Mouse (Mus musculus) small intestine, adult 2 months (tissue): ENCODE results near the gene Pappa. TPM values are rescaled to one million over a fixed set of nuclear protein-coding genes. Genes with fewer than 3 reads are reported as not detected.

Source experiments
- H3K27ac ChIP-seq: fragments of 200-500 bp; 2 replicates; pipeline ENCODE4 v1.5.1; 2012; ENCODE audit warnings: low read depth, low read length, control low read depth, inconsistent platforms; ENCODE audit not compliant: insufficient read depth
- H3K27me3 ChIP-seq: fragments of 200-500 bp; 2 replicates; pipeline ENCODE4 v1.6.1; 2012; ENCODE audit warnings: mild to moderate bottlenecking, moderate library complexity, low read length, inconsistent platforms; ENCODE audit not compliant: control insufficient read depth, insufficient read depth
- H3K36me3 ChIP-seq: fragments of 200-500 bp; 2 replicates; pipeline ENCODE4 v1.6.1; 2012; ENCODE audit warnings: mild to moderate bottlenecking, low read length, control low read depth, inconsistent platforms; ENCODE audit not compliant: control insufficient read depth, insufficient read depth
- H3K4me1 ChIP-seq: fragments of 200-500 bp; 2 replicates; pipeline ENCODE4 v1.6.1; 2012; ENCODE audit warnings: low read length, inconsistent platforms, mixed read lengths; ENCODE audit not compliant: control insufficient read depth, insufficient read depth, insufficient read length
- H3K4me3 ChIP-seq: fragments of 200-500 bp; 2 replicates; pipeline ENCODE4 v1.5.1; 2012; ENCODE audit warnings: low read depth, mild to moderate bottlenecking, control low read depth, inconsistent platforms, low read length, moderate library complexity
- CTCF ChIP-seq: fragments of 200-500 bp; IDR thresholded peaks from 2 replicates; pipeline ENCODE4 v1.5.1; 2012; ENCODE audit warnings: low read depth, mild to moderate bottlenecking, control low read depth, inconsistent platforms, low read length, moderate library complexity, mixed read lengths; ENCODE audit not compliant: insufficient replicate concordance, insufficient read length; ENCODE audit errors: extremely low read depth
- POLR2A ChIP-seq: fragments of 200-500 bp; IDR thresholded peaks from 2 replicates; pipeline ENCODE4 v1.6.1; 2012; ENCODE audit warnings: low read depth, mild to moderate bottlenecking, control low read depth, inconsistent platforms, low read length, moderate library complexity
- WGBS: fragments of 180-500 bp; shearing (Covaris S2); methylation state at CpG from one replicate; pipeline ENCODE4 v1.1.7; 2018; 5-methylcytosine and 5-hydroxymethylcytosine counted together
- polyA plus RNA-seq: library from polyadenylated mRNA; depleted of rRNA; stranded (reverse); fragments of >200 nt; gene quantifications from 2 replicates; pipeline ENCODE4 v1.2.3, GENCODE M21; 2012

Gene Pappa
- polyA plus RNA-seq, 1 experiment, result 0.53 TPM

DNA sequence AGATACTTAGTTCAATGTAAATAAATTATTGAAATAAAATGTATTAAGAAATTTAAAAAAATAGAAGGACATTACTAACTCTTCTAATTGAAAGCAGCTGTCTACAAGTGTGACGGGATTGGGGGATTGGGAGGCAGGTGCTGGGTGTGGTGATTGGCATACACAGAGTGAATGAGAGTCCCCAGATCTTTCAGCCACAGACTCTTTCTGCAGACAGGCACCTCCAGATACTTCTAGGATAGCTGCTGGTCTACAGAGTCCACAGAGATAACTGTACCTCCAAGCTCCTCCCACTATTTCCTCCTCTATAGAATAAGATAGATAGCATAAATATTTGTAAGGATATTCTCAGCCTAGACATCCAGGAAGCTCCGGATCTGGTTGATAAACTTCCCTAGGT is 159.6 kb downstream of the Pappa start:
- TF ChIP-seq POLR2A (no peak), CTCF (no peak)
- H3K4me3 ChIP-seq, result no peak overlapping the region
- 68% methylated on average over 2 of the region's 2 CpGs for WGBS
- no peaks in the 10 kb centered on the region for H3K27me3 ChIP-seq
- H3K4me1 ChIP-seq, result no peaks in the 10 kb centered on the region
- H3K27ac ChIP-seq, result no peak overlapping the region
- H3K36me3 ChIP-seq, result no peaks in the 10 kb centered on the region

DNA sequence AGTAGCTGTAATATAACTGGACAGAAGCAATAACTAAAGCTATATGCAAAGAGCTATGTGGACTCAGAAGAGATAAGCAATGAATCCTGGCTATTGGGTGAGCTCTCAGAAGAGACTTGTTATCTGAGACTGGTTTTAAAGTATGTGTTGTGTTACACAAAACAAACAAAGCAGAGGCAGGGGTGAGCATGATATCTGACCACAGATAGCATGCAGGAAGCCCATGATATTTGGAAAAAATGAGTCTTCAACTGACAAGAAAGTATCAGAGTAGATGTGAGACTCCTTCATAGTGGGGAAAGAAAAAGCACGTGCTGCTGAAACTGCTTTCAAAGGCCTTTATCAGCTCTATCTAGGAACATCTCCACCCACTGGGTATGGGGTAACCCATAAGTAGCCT is 161.2 kb downstream of the Pappa start:
- Histone ChIP-seq H3K27me3 (no peaks in the 10 kb centered on the region), H3K27ac (no peak overlapping the region), H3K4me3 (no peak overlapping the region), H3K36me3 (no peaks in the 10 kb centered on the region), H3K4me1 (no peaks in the 10 kb centered on the region)
- TF ChIP-seq POLR2A (no peak), CTCF (no peak)
- WGBS, result 26% methylated on average over 1 of the region's 1 CpGs

DNA sequence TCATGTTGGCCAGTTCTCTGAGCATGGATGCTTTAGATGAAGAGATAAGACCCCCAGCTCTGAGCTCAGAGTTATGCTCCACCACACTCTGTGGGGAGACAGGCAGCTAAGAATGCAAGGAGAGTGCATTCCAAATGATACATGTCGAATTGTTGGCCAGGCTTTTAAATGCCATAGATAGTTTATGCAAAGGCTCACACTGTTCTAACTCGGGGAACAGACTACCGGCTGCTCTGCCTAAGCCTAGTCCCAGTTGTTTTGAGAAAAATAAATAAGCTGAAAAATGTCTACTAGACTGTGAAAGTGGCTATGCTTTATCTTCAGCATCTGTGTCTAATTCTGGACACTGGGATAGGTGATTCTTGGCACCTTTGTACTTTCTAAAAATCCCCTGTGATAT is 165.3 kb downstream of the Pappa start:
- Histone ChIP-seq H3K27me3 (no peaks in the 10 kb centered on the region), H3K4me3 (no peak overlapping the region), H3K27ac (no peak overlapping the region), H3K4me1 (no peaks in the 10 kb centered on the region), H3K36me3 (no peaks in the 10 kb centered on the region)
- 65% methylated on average over 3 of the region's 3 CpGs for WGBS
- TF ChIP-seq POLR2A (no peak), CTCF (no peak)

DNA sequence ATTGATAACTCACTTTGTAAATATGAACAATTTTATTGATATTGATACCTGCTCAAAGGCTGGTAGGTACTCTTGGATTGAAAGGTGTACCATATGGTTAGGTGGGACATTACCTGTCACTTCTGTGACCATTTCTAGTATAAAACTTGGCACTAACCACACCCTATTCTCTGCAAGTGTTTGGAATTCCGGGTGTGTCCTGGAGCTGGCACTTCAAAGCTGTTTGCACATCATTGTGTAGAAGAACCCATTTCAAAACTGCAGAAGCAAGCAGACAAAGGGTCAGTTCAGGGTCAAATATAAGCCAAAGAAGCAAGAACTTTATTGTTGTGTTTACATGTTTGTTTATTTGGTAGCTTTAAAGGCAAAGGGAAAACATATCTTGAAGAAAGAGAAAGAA is 171.8 kb downstream of the Pappa start:
- Histone ChIP-seq H3K36me3 (no peaks in the 10 kb centered on the region), H3K27me3 (no peaks in the 10 kb centered on the region), H3K4me1 (no peaks in the 10 kb centered on the region), H3K4me3 (no peak overlapping the region), H3K27ac (no peak overlapping the region)
- TF ChIP-seq POLR2A (no peak), CTCF (no peak)
- 37% methylated on average over 1 of the region's 1 CpGs for WGBS

DNA sequence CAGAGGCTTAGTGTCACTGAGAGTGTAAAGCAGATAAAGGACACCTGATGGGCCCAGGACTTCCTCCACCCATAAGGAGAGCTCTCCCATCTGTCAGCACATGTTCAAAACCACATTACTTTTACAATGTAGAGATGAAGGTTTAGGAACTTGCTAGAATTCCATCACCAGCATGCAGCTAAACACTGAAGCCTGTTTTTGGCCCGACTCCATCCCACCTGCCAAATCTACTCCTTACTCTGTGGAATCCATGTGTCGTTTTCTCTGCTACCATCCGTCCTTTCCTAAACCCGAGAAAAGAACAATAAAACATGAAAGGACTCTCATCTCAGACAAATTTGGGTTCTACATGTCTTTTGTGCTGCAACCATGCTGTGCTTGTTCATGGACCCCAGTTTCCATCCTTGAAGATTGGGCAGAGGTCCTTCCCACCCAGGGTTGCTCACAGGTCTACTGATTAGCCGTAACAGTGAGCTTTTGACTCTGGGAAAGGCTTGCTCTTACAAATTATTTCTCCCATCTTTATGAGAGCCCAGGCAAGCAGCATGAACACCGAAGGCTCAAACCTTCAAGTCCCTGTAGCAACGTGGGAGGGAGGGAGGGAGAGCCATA is 172.5 kb downstream of the Pappa start:
- WGBS, result 72% methylated on average over 7 of the region's 7 CpGs
- no peak for TF ChIP-seq CTCF
- TF ChIP-seq POLR2A, result no peak
- H3K4me1 ChIP-seq, result no peaks in the 10 kb centered on the region
- no peak overlapping the region for H3K4me3 ChIP-seq
- H3K36me3 ChIP-seq, result no peaks in the 10 kb centered on the region
- no peak overlapping the region for H3K27ac ChIP-seq
- H3K27me3 ChIP-seq, result no peaks in the 10 kb centered on the region

DNA sequence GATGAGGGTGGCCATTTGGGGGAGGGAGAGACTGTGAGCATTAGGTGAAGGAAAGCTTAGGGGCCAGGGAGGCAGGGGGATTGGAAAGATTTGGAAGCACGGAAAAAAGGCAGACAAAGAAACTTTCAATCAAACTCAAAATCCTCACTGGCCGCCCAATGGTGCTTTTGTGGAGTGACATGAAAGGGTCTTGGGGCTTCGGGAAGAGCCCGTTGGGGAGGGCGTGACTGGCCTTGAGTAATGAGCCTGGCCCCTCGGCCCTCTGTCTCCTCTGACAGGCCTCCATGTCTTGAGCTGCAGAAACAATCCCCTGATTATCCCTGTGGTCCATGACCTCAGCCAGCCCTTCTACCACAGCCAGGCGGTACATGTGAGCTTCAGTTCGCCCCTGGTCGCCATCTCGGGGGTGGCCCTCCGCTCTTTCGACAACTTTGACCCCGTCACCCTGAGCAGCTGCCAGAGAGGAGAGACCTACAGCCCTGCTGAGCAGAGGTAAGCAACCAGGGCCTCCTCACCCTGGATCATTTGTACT is 173.1 kb downstream of the Pappa start:
- Histone ChIP-seq H3K27ac (no peak overlapping the region), H3K27me3 (no peaks in the 10 kb centered on the region), H3K36me3 (no peaks in the 10 kb centered on the region), H3K4me3 (no peak overlapping the region), H3K4me1 (no peaks in the 10 kb centered on the region)
- WGBS, result 80% methylated on average over 13 of the region's 13 CpGs
- TF ChIP-seq CTCF (no peak), POLR2A (no peak)

DNA sequence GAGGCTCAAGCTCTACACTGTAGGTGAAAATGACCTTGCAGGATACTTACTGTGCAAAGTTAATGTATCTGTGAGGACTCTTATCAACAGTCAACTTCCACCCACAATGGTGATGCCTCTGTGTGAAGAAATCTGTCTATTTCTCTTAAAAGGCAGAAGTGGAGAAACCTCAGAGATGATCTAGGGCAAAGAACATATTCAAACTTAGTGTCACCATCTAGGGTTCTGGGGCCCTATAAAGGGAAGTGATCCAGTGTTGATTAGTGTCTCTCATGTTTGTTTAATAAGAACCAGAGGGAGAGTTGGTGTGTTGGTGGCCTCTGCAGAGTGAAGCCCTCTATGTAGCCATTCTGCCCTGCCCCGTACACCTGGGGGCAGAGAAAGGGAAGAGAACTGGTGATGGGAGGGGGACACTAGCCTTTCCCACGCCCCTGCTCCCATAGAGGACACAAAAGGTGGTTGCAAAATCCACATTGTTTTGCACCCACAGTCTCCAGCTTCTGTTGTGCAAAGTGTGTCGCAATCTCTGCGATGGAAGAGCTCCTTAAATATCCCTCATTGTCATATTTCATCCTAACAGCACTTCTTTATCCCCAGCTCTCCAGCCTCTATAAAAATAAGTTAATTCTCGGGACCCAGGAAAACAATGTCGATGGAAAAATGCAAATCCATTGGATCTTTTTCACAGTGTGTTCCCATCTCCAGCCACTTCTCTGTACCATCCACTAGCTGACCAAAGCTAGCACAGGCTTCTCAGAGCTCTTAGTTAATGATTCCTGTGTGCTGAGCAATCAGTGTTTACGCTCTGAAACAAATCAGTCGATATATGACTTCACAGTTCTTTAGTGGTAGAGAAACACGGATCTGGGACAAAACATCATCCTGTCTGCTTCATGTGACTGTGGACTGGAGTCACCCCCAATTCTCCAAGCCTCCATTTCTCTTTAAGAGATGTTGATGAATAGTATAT is 174.5 kb downstream of the Pappa start:
- Histone ChIP-seq H3K27ac (no peak overlapping the region), H3K27me3 (no peaks in the 10 kb centered on the region)
- 54% methylated on average over 9 of the region's 9 CpGs for WGBS

More for the DNA sequence above, 174.5 kb downstream of the Pappa start:
- no peak for TF ChIP-seq POLR2A
- TF ChIP-seq CTCF, result no peak
- H3K4me1 ChIP-seq, result no peaks in the 10 kb centered on the region
- H3K36me3 ChIP-seq, result no peaks in the 10 kb centered on the region
- H3K4me3 ChIP-seq, result no peak overlapping the region
